Mouse (Mus musculus) cerebellum, adult 9-10 months (tissue): Measurements from ENCODE around the gene Clnk.

Experiments
- DNase-seq: peaks from one replicate; pipeline ENCODE4 v3.0.0; 2022

The Clnk gene

DNA sequence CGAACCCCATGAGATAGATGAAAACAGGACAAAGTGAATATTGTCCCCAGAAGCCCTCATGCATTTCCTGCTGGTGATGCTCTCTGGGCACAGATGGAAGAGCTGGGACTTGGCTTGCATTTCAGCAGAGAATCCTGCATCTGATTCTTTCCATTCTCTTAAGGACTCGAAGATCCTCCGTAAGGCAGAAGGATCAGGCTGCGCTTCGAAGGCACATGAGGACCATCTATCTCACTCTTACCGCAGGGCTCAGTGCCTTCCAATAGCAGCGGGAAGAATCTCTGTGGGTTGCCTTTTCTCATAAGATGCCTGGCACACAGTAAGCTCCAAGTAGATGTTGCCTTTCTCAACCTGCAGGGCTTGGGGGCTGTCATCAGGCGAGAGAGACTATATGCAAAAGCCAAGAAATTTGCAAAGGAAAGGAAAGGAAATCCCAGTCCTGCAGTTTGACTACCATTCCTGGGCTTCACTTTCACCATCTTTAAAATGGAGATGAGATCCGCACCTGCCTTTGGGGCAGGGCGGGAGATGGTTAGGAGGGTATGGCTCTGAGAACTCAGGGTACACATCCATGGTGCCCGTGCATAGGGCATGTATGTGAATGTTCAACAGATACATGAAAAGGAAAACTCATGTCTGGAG is 167.6 kb downstream of the Clnk start:
- peak; percentile 20 for DNase-seq

DNA sequence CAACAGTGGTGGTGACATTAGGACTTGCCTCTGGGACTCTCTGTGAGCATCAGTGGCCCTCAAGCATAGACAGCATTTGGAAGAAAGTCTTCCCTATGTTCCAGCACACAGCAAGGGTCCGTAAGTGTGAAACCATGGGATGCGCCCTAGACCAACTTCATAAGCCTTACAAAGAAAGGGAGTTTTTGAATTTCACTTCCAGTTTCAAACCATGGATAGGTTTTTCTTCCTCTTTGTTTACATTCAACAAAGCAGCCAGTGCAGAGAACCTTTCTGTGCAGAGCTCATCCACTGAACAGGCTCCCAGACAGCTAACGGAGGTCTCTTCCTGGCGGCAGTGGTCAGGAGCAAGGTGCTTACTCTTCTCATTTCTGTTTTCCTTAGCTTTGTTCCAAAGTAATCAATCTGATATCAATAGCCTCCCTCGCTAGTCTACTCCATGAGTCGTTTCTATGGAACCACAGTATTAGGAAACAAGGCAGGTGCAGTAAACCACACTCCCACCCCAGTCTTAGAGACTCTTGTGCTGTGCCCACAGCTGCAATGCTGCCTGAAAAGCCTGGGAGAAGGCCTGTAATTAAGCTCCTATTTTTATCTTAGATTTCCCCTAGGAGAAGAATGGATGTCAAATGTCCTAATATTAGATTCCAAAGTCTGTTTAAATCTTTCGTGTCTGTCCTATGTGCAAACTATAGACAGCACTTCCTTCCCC is 169.1 kb downstream of the Clnk start:
- no peak for DNase-seq

DNA sequence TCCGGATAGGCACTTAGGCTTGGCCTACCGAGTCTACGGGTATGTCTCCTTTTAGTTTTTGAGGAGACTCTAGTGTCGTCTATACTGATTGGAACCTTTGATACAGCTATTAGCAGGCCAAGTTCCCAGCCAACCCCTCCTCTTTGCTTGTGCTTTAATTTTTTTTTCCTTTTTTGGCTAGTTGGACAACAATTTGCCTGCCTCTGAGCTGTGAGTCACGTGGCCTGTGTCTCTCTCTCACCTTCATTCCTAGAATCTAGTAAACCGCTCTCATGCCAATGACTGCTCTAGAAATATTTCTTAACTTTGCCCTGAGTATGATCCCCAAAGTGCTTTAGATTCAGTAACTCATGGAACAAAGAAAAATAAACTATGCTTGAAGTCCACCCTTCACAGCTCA is 173.7 kb downstream of the Clnk start:
- DNase-seq = no peak

DNA sequence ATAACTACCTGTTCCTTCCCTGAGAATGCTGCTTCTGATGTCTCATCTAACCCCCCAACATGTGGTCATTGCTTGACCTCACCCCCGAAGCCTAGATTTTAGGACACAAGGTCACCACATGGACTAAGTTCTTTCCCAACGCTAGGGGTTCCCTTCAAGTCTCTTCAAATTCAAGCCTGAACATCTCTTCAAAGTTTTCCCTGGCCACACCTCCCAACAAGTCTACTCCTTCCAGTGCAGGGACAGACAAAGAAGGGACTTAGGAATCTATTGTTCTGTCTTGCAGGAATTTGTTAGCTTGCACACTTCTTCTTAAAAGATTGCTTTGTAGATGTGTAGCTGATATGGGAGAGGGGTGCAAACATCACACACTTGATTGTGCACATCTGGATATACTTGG is 174.5 kb downstream of the Clnk start:
- no peak for DNase-seq

DNA sequence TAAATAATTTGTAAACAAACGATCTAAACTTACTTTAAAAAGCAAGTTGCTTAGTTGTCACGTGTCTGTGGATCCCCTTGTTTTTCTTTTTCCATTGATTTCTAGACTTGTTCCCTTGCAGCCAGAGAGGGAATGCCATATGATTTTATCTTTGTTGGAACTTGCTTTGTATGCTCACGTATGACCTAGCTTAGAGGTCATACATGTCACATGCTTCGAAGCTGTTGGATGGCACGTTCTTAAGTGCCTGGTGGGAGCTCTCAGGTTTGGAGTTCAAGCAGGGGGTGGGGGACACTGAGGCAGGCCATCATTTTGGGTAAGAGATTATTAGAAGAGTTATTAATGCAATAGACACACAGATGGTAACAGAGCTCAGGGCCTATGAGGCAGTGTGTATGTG is 178.1 kb downstream of the Clnk start:
- DNase-seq = no peak

DNA sequence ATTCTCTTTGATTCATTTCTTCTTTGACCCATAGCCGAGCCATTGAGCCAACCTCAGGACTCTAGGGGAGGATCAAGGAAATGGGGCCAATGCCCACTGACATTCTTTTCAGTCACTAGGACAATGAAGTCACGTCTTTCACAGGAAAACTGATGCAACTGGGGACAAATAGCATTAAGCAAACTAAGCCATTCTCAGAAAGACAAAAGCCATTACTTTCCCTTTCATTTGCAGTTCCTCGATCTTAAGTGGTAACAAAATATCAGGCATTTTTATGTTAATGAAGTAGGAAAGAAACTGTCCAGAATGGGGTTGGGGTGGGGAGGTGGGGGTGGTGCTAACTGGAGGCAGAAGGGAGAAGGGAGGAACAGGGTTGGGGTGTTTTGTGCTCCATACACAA is 178.6 kb downstream of the Clnk start:
- no peak for DNase-seq

DNA sequence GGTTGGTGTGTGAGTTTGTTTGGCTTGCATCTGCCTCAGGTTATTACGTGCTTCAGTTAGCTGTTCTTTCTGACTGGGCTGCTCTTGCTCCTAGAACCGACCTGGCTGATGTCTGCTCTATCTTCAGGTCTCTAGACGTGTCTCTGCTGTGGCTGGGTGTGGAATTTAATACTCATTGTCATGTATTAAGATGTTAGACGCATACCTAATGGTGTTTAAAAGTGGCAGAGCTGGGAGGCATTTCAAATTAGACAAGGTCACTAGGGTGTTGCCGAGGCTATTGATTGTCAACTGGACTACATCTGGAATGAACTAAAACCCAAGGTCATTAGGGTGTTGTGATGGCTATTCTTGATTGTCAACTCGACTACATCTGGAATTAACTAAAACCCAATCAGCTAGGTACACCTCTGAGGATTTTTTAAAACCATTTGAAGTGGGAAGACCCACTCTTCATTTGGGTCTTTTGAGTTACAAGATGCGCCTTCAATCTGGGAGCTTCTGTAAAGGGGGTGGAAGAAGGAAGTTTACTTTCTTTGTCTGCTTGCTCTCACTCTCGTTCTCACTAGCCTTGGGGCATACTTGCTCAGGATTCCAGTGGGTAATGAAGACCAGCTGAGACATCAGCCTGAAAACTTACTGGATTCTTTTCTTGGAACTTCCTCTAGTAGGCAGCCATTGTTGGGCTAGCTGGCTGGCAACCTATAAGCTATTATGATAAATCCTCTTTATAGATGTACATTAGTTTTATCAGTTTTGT is 179.8 kb downstream of the Clnk start:
- no peak for DNase-seq

DNA sequence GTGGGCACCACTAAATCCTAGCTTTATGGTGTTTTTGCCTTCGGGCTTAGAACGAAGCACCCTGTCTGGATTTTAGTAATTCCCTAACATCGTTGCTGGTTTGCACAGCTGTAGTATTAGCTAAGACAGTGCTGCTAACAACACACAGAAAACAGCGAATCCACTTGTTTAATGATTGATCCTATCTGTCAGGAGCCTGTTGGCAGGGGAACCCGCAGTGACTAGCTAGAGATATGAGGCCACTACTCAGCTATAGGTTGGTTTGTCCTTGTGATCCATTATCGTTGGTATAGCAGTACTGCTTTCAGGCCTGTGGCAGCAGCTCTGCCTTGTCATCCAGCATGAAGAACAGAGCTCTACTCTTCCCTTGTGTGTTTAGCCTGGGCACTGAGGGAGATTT is 183.8 kb downstream of the Clnk start:
- no peak for DNase-seq

DNA sequence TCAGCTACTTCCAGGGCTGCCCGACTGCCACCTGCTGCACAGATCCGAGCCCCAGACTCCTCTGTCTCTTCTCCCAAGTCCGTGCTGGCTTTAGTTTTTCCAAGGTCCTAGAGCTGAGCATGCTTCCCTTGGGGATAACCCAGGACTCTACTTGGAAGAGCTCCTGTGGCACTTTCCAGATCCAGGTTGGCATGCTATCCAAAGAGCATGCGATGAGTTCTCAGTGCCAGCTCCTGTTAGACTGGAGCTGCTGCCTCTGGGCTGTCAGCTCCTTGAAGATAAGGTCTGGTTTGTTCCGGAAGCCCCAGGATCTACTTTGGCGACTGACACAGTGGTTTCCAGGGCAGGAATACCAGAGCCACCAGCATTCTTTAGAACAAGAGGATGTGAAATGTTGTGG is 187.4 kb downstream of the Clnk start:
- no peak for DNase-seq

DNA sequence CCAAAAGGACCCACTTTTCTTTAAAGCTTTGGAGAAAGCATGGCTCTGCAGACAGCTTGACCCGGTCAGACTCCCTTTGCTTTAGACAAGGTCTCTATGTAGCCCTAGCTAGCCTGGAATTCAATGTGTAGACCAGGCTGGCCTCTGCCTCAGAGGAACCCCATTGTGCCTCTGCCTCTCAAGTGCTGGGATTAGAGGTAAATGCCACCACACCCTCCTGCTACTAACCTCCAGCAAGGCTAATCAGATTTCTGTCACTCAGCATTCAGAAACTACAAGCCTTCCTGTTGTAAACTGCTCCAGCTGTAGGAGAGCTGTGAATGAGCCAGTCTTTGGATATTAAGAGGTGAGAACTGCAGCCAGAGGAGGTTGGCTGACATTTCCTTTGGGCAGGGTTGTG is 188.9 kb downstream of the Clnk start:
- no peak for DNase-seq

DNA sequence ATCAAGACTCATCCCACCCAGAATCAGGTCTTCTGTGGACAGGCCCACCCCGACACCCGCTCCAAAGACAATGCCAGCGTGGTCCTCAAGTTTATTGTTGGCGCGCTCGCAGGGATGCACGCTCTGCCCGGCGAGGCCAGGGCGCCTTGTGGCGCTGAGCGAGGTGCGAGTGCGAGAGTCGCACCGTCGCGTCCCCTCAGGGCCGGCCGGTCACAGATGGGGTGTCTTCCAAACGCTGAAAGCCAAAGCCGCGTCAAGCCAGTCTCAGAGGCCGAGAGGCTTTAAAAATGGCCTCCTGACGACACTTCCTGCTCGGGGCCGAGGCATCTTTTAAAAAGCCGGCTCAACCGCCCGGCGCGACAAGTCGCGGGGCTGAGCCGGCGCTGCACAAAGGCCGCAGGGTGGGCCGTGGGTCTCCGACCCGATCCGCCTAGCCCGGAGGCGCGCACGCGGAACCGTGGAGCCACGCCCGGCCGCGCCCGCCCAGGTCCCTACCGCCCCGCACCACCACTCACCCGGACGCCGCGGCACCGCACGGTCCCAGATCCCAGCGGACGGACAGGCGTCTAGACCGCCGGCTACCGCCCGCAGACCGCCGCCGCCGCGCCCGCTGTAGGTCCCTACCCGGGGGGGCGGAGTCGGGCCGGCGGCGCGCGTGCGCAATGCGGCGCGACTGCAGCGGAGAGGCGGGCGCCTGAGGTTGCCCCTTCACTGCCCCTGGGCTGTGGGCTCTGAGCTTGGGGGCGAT is 192.3 kb downstream of the Clnk start, which contains the start of gene Zfp518b:
Gene Zfp518b (minus strand): TSS at position 663 of the 748 bp plus-strand sequence.
- DNase-seq = peak; percentile 79

DNA sequence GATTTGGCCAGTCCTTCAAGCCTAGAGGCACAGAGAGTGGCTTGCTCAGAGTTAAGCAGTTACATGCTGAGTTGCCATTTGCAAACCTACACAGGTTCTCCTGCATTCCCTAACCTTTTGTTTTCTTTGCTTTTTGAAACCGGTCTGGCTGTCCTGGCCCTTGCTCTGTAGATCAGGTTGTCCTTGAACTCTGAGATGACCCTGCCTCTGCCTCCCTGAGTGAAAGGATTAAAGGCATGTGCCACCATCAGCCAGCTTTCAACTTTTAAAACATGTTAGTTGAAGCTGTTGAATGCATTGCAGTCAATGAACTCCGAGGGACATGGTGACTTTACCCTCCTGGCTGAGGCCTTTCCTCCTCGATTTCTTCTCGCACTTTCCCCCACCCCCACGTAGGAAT is 217.8 kb downstream of the Clnk start:
- no peak for DNase-seq
